Mouse (Mus musculus) stomach, postnatal 0 days (tissue): ENCODE measurements around the gene Ifngr2.

Experiments
- CTCF ChIP-seq: IDR thresholded peaks from 2 replicates; pipeline ENCODE4 v1.5.1; 2016; ENCODE audit warnings: antibody characterized with exemption, low read depth, mild to moderate bottlenecking, moderate library complexity
- EP300 ChIP-seq: optimal IDR thresholded peaks from 2 replicates; pipeline ENCODE3; 2016; ENCODE audit warnings: antibody characterized with exemption

- no peak for TF ChIP-seq CTCF
- no peak for TF ChIP-seq EP300
Observed at GRCm38 (mm10) chr16:91553625-91554024, 6.8 kb downstream of the Ifngr2 start.
